Mouse (Mus musculus) MEL (cell line): ENCODE measurements at regions not wholly inside any gene's neighbourhood (a gene's known extent, or its start where the extent isn't known, plus 50 kb on each side); places are given as distances from the start of the nearest gene placed in this dataset.

Experiments
- BHLHE40 ChIP-seq: IDR thresholded peaks from 2 replicates; pipeline ENCODE4 v1.6.1; 2012; ENCODE audit warnings: low read depth, mild to moderate bottlenecking, inconsistent platforms, low read length, improper control_type of control experiment, borderline replicate concordance
- CHD1 ChIP-seq: IDR thresholded peaks from 2 replicates; pipeline ENCODE4 v1.6.1; 2012; ENCODE audit warnings: low read depth, mild to moderate bottlenecking, inconsistent platforms, low read length, improper control_type of control experiment
- CTCF ChIP-seq, 3 experiments: IDR thresholded peaks in 2 of 3; conservative IDR thresholded peaks in 1 of 3; 2 replicates each; pipeline ENCODE4 v1.5.1; 2011 to 2012; ENCODE audit warnings: low read length in 3 of 3, low read depth in 2 of 3, mild to moderate bottlenecking in 2 of 3, improper control_type of control experiment in 1 of 3, inconsistent platforms in 1 of 3, mixed read lengths in 1 of 3, moderate library complexity in 1 of 3; ENCODE audit not compliant: control insufficient read depth in 1 of 3, insufficient read depth in 1 of 3, poor library complexity in 1 of 3, severe bottlenecking in 1 of 3
- E2F4 ChIP-seq: IDR thresholded peaks from 2 replicates; pipeline ENCODE4 v1.6.1; 2011; ENCODE audit warnings: low read depth, low read length, improper control_type of control experiment, borderline replicate concordance
- EP300 ChIP-seq, 2 experiments: IDR thresholded peaks; 2 replicates each; pipeline ENCODE4 v1.6.1; 2011; ENCODE audit warnings: improper control_type of control experiment in 2 of 2, low read length in 2 of 2, low read depth in 1 of 2, mild to moderate bottlenecking in 1 of 2
- GATA1 ChIP-seq: IDR thresholded peaks from 2 replicates; pipeline ENCODE4 v1.6.1; 2011; ENCODE audit warnings: low read depth, low read length, improper control_type of control experiment
- MAFK ChIP-seq: IDR thresholded peaks from 2 replicates; pipeline ENCODE4 v1.6.1; 2011; ENCODE audit warnings: low read depth, mild to moderate bottlenecking, low read length, improper control_type of control experiment, borderline replicate concordance
- MAX ChIP-seq: IDR thresholded peaks from 2 replicates; pipeline ENCODE4 v1.6.1; 2011; ENCODE audit warnings: low read length, improper control_type of control experiment
- MAZ ChIP-seq: IDR thresholded peaks from 2 replicates; pipeline ENCODE4 v1.6.1; 2012; ENCODE audit warnings: low read depth, mild to moderate bottlenecking, inconsistent platforms, low read length, improper control_type of control experiment
- POLR2A ChIP-seq, 2 experiments: IDR thresholded peaks; 2 replicates each; pipeline ENCODE4 v1.6.1; 2011 to 2012; ENCODE audit warnings: low read length in 2 of 2, mild to moderate bottlenecking in 2 of 2, control low read depth in 1 of 2, improper control_type of control experiment in 1 of 2, low read depth in 1 of 2, moderate library complexity in 1 of 2; ENCODE audit not compliant: control insufficient read depth in 1 of 2, insufficient read depth in 1 of 2, poor library complexity in 1 of 2
- POLR2AphosphoS2 ChIP-seq: IDR thresholded peaks from 2 replicates; pipeline ENCODE4 v1.6.1; 2011; ENCODE audit warnings: low read length, improper control_type of control experiment
- RAD21 ChIP-seq: IDR thresholded peaks from 2 replicates; pipeline ENCODE4 v1.6.1; 2011; ENCODE audit warnings: mild to moderate bottlenecking, low read depth, low read length, improper control_type of control experiment
- TCF12 ChIP-seq: IDR thresholded peaks from 2 replicates; pipeline ENCODE4 v1.6.1; 2014; ENCODE audit warnings: low read depth, mild to moderate bottlenecking, inconsistent platforms, low read length, improper control_type of control experiment, moderate library complexity
- UBTF ChIP-seq: IDR thresholded peaks from 2 replicates; pipeline ENCODE4 v1.6.1; 2012; ENCODE audit warnings: low read depth, mild to moderate bottlenecking, inconsistent platforms, low read length, improper control_type of control experiment, moderate library complexity, borderline replicate concordance; ENCODE audit not compliant: insufficient read depth

GRCm38 (mm10) chr6:36234438-36234837 lies 153.4 kb upstream of the Chrm2 start:
- TF ChIP-seq RAD21 (no peak), BHLHE40 (no peak), EP300 (IDR thresholded peaks at IDR 0.05; ENCODE audit: low read depth in 1 of 2, low read length in 2 of 2) (no peak), POLR2A (IDR thresholded peaks at IDR 0.05; ENCODE audit: control insufficient read depth in 1 of 2, insufficient read depth in 1 of 2, low read depth in 1 of 2, low read length in 2 of 2, poor library complexity in 1 of 2) (no peak), CTCF (IDR thresholded peaks at IDR 0.05 in 2 of 3, conservative IDR thresholded peaks at IDR 0.05 in 1 of 3; ENCODE audit: control insufficient read depth in 1 of 3, insufficient read depth in 1 of 3, low read depth in 2 of 3, low read length in 3 of 3, poor library complexity in 1 of 3, severe bottlenecking in 1 of 3) (no peak), GATA1 (no peak), MAX (no peak), POLR2AphosphoS2 (no peak), CHD1 (no peak), MAZ (no peak), UBTF (no peak), TCF12 (no peak), MAFK (no peak), E2F4 (no peak)
